Mouse (Mus musculus): ENCODE results near the gene Diablo.
"Not testable (repeated sequence)": the region's sequence is repeated elsewhere in the genome, so short reads cannot be mapped to it uniquely, and the experiment has no call there.

GRCm38 (mm10) chr5:123511426-123511825, 12.6 kb downstream of the Diablo start:
- TF ChIP-seq POLR2A (IDR thresholded peaks at IDR 0.05; ENCODE audit: insufficient read length, low read depth); MYOD1 (IDR thresholded peaks at IDR 0.05; ENCODE audit: control insufficient read depth in 1 of 3, insufficient read length in 2 of 3, low read depth in 2 of 3); MYOG (IDR thresholded peaks at IDR 0.05; ENCODE audit: control insufficient read depth in 1 of 3, insufficient read depth in 1 of 3, insufficient read length in 2 of 3, low read depth in 2 of 3); CEBPB (IDR thresholded peaks at IDR 0.05; ENCODE audit: insufficient read depth, poor library complexity, severe bottlenecking); USF1 (IDR thresholded peaks at IDR 0.05; ENCODE audit: low read depth): not testable (repeated sequence)

All from myocyte (in vitro differentiated cells).